26 mouse cellular contexts compared by ENCODE assay signal in the genomic region with DNA sequence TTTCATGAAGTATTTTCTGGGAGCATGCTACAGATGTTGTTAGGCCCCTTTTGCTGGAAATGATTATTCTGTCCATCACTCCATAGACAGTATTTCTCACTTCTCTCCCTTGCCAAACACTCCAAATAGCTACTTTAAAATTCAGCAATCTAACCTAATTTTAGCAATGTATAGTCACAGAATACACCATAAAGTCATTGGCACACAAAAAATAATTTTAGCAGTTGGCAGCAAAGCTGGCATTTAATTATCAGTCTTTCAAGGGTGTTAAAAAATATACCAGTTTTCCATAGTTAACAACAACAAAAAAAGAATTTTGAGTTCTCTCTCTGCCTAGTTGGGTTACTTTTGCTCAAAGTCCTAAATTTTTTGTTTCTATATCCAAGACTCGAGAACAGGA. TPM values are rescaled to one million over a fixed set of nuclear protein-coding genes. Genes with fewer than 3 reads are reported as not detected.
DNase-seq lines count a peak whose midpoint lies in the region; ATAC-seq and TF ChIP-seq lines count a peak whose summit lies in the region.
"Had no signal": no experiment of that assay in that cellular context is flagged by ENCODE, and none has a peak within 500 bp of the region (broad histone marks: within the 10 kb centered on the region; RNA-seq: fewer than 3 reads in every experiment).

No protein-coding gene starts in this region.

- no peak overlapping the region for H3K9ac ChIP-seq in forebrain, embryonic 16.5 days (replicated peaks; ENCODE audit: low read depth, low read length)
- H3K9ac ChIP-seq in forebrain, embryonic 13.5 days: no peak overlapping the region
- H3K9ac ChIP-seq in heart, adult 2 months (ENCODE audit: low read depth, low read length): no peak overlapping the region
- H3K9ac ChIP-seq: embryonic facial prominence, embryonic 13.5 days; embryonic facial prominence, embryonic 15.5 days had no signal

- H3K4me3 ChIP-seq in forebrain, embryonic 16.5 days (replicated peaks; ENCODE audit: low read length): no peak overlapping the region
- H3K4me3 ChIP-seq in forebrain, embryonic 13.5 days: no peak overlapping the region
- H3K4me3 ChIP-seq in heart, adult 2 months: no peak overlapping the region
- H3K4me3 ChIP-seq: embryonic facial prominence, embryonic 13.5 days; embryonic facial prominence, embryonic 15.5 days; erythroblast, embryonic 14.5 days had no signal

- no peaks in the 10 kb centered on the region for H3K79me2 ChIP-seq in heart, adult 2 months (replicated peaks; ENCODE audit: control insufficient read depth, insufficient read depth, low read length)

- H3K27ac ChIP-seq in forebrain, embryonic 16.5 days (ENCODE audit: low read length): no peak overlapping the region
- no peak overlapping the region for H3K27ac ChIP-seq in forebrain, embryonic 13.5 days
- H3K27ac ChIP-seq in heart, adult 2 months: no peak overlapping the region
- H3K27ac ChIP-seq: embryonic facial prominence, embryonic 13.5 days; embryonic facial prominence, embryonic 15.5 days had no signal

- no peak for DNase-seq in frontal cortex, postnatal 10 days (ENCODE audit: low spot score in 2 of 2)
- peak; percentile 51 for DNase-seq in brain, adult 2 months (ENCODE audit: low read depth, low spot score)
- peak; percentile 68 for DNase-seq in telencephalon, adult 2 months (ENCODE audit: low read depth, low spot score)
- no peak for DNase-seq in heart, adult 2 months
- DNase-seq: adrenal gland, adult 8-10 months; adrenal gland, postnatal 14 days; B cell, adult 2 months; cerebellum, adult 11 months; cerebellum, adult 18-20 months; cerebellum, adult 8-10 months; cerebellum, adult 9-11 months; cerebellum, postnatal 14 days; cerebellum, postnatal 36 days; embryo, embryonic 11 days had no signal

- TF ChIP-seq EP300 in heart, adult 2 months (IDR thresholded peaks at IDR 0.05; ENCODE audit: insufficient read depth, low read depth, low read length): no peak

- 66% methylated on average over 1 of the region's 1 CpGs for WGBS in forebrain, embryonic 16.5 days
- WGBS in forebrain, embryonic 13.5 days: 91% methylated on average over 1 of the region's 1 CpGs
- 68% methylated on average over 1 of the region's 1 CpGs for WGBS in heart, adult 2 months

- H3K4me2 ChIP-seq in forebrain, embryonic 16.5 days (ENCODE audit: low read length): no peak overlapping the region
- no peak overlapping the region for H3K4me2 ChIP-seq in forebrain, embryonic 13.5 days
- H3K4me2 ChIP-seq: embryonic facial prominence, embryonic 13.5 days; embryonic facial prominence, embryonic 15.5 days had no signal

- TF ChIP-seq POLR2A in heart, adult 2 months (IDR thresholded peaks at IDR 0.05; ENCODE audit: insufficient read depth, low read depth, low read length): no peak

- no peak for TF ChIP-seq CTCF in heart, adult 2 months (IDR thresholded peaks at IDR 0.05)

- H3K27me3 ChIP-seq in forebrain, embryonic 16.5 days (replicated peaks; ENCODE audit: control insufficient read depth, insufficient read depth, low read length): no peaks in the 10 kb centered on the region
- H3K27me3 ChIP-seq in forebrain, embryonic 13.5 days: no peaks in the 10 kb centered on the region
- H3K27me3 ChIP-seq in heart, adult 2 months (ENCODE audit: control insufficient read depth, insufficient read depth, low read length): no peaks in the 10 kb centered on the region
- H3K27me3 ChIP-seq: CH12.LX; embryonic facial prominence, embryonic 13.5 days; embryonic facial prominence, embryonic 15.5 days; Patski had no signal

- no peaks in the 10 kb centered on the region for H3K36me3 ChIP-seq in forebrain, embryonic 16.5 days (ENCODE audit: control insufficient read depth, insufficient read depth)
- no peaks in the 10 kb centered on the region for H3K36me3 ChIP-seq in forebrain, embryonic 13.5 days (ENCODE audit: poor library complexity, severe bottlenecking)
- no peaks in the 10 kb centered on the region for H3K36me3 ChIP-seq in heart, adult 2 months (ENCODE audit: control insufficient read depth, insufficient read depth, low read length)
- H3K36me3 ChIP-seq: embryonic facial prominence, embryonic 13.5 days; embryonic facial prominence, embryonic 15.5 days; G1E had no signal

- no peaks in the 10 kb centered on the region for H3K4me1 ChIP-seq in forebrain, embryonic 16.5 days (replicated peaks; ENCODE audit: control insufficient read depth, insufficient read depth, low read length)
- no peaks in the 10 kb centered on the region for H3K4me1 ChIP-seq in forebrain, embryonic 13.5 days
- H3K4me1 ChIP-seq in heart, adult 2 months (ENCODE audit: control insufficient read depth, insufficient read depth, low read length): no peaks in the 10 kb centered on the region
- H3K4me1 ChIP-seq: embryonic facial prominence, embryonic 13.5 days; embryonic facial prominence, embryonic 15.5 days had no signal

- ATAC-seq in forebrain, embryonic 16.5 days: 0 out of 2 replicates have a peak, but pooled peaks have one; percentile 33
- no peak for ATAC-seq in forebrain, embryonic 13.5 days
- peak; percentile 93 for ATAC-seq in frontal cortex, adult (ENCODE audit: low TSS enrichment)
- ATAC-seq: activated CD4-positive, CD25-positive, alpha-beta regulatory T cell, adult 4 months; CD4-positive, CD25-positive, alpha-beta regulatory T cell, adult 4 months; forebrain, embryonic 14.5 days; Patski had no signal

- H3K9me3 ChIP-seq in forebrain, embryonic 16.5 days (ENCODE audit: control insufficient read depth, low read length): no peaks in the 10 kb centered on the region
- no peaks in the 10 kb centered on the region for H3K9me3 ChIP-seq in forebrain, embryonic 13.5 days (replicated peaks)
- H3K9me3 ChIP-seq: embryonic facial prominence, embryonic 13.5 days; embryonic facial prominence, embryonic 15.5 days; G1E had no signal

- intact Hi-C loops in heart, adult 2 months (cut with DNase I): no loop called here

RNA-seq across cellular contexts. Expression of a gene that starts 14.4 kb away (rescaled TPM):
- polyA plus RNA-seq in forebrain, embryonic 16.5 days (2015; fragmentation: Nextera tagmentation; extraction: Ambion mirVana): not detected in 2 replicates
- 0.28 TPM in 1 of 2 replicates, not detected in the other for polyA plus RNA-seq in forebrain, embryonic 13.5 days (2015; fragmentation: Nextera tagmentation; extraction: Ambion mirVana)
- under 1 TPM; 0.20 to 0.29 TPM for total RNA-seq in heart, adult 2 months (2021)
- polyA plus RNA-seq in heart, adult 2 months (2012; rRNA removed): 0.12 and 2.9 TPM in 2 replicates

Comparison
In these comparisons a context has a peak if more than half of its experiments do, and no peak if none do; other contexts are left out.
1. DNase-seq: peak in brain, adult 2 months (single experiment) and telencephalon, adult 2 months (single experiment); none in frontal cortex, postnatal 10 days (0 of 2) and heart, adult 2 months (0 of 2).